Mouse (Mus musculus) erythroblast, embryonic 14.5 days (primary cell): ENCODE measurements around the gene Ulk4.

ENCODE experiments used
- GATA1 ChIP-seq: IDR thresholded peaks from 2 replicates; pipeline ENCODE4 v1.6.1; 2012; ENCODE audit warnings: low read length, inconsistent platforms, mixed read lengths
- TAL1 ChIP-seq: IDR thresholded peaks from 3 replicates; pipeline ENCODE4 v1.6.1; 2012; ENCODE audit warnings: low read length, inconsistent platforms, mixed read lengths

DNA sequence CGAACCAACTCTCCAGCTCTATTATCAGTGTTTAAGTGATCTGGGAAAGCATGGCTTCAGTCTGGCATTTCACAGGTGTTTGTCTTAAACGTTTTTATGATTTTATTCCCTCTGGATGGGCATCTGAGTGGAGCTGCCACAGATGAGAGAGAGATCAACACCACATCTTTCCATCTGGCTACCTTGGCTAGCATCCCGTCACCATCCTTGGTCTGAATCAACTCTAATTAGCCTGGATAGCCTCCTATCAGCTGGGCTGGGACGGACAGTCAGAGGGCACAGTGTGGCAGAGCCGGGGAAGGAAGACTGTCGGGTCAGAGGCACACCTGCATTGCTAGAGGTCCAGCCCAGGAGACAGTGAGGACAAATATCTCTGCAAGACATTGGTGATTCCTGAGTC is 4.9 kb upstream of the Ulk4 start:
- no peak for TF ChIP-seq GATA1
- TF ChIP-seq TAL1, result no peak
